Mouse (Mus musculus) testis, adult 2 months (tissue): ENCODE results near the gene Erc1.
"Not testable (repeated sequence)": the region's sequence is repeated elsewhere in the genome, so short reads cannot be mapped to it uniquely, and the experiment has no call there.

Source experiments
- CTCF ChIP-seq: fragments of 200-500 bp; IDR thresholded peaks from 2 replicates; pipeline ENCODE4 v1.5.1; 2012; ENCODE audit warnings: low read depth, mild to moderate bottlenecking, inconsistent platforms, low read length, moderate library complexity; ENCODE audit not compliant: control insufficient read depth, insufficient read depth, insufficient replicate concordance
- POLR2A ChIP-seq: fragments of 200-500 bp; IDR thresholded peaks from 2 replicates; pipeline ENCODE4 v1.6.1; 2012; ENCODE audit warnings: low read depth, mild to moderate bottlenecking, inconsistent platforms, low read length, moderate library complexity; ENCODE audit not compliant: control insufficient read depth

GRCm38 (mm10) chr6:119813055-119813454 is 34.9 kb downstream of the Erc1 start:
- TF ChIP-seq CTCF, POLR2A: not testable (repeated sequence)
